Mouse (Mus musculus) kidney, adult 9 months (tissue): ENCODE data around the gene Anxa5.

ENCODE experiments used
- DNase-seq: peaks from one replicate; pipeline ENCODE4 v3.0.0; 2022

Anxa5 gene

DNA sequence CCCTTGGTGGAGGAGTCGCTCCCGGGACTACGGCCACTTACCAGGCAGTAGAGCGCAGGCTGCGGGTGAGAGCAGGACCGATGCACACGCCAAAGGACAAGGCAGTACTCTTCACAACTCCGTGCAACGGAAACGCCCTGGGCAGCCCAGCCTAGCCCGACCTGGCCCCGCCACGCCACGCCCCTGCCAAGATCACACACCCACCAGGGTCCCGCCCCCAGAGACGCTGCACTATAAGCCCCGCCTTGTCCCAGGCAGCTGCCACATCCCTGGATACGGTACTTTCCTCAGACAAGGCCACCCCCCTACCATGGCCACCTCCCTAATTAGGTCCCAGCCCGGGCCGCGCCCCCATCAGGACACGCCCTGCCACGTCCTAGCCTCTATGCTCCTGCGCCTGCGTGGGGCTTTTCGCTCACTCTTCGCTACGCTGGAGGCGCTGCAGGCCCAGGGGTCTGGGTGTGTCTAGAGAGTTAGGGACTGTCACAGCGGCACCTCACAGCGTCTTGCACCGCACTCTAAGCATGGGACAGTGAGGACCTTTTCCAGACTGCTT lies at the start of gene Anxa5, which contains the start of gene 1810062G17Rik:
Anxa5 (minus strand) TSS at position 363 of the 556 bp plus-strand sequence.
1810062G17Rik (plus strand) TSS at position 406 of the 556 bp plus-strand sequence.
- peak; percentile 98 for DNase-seq

- no peak for DNase-seq
Measured at GRCm38 (mm10) chr3:36524466-36524865, 48.8 kb upstream of the Anxa5 start.

DNA sequence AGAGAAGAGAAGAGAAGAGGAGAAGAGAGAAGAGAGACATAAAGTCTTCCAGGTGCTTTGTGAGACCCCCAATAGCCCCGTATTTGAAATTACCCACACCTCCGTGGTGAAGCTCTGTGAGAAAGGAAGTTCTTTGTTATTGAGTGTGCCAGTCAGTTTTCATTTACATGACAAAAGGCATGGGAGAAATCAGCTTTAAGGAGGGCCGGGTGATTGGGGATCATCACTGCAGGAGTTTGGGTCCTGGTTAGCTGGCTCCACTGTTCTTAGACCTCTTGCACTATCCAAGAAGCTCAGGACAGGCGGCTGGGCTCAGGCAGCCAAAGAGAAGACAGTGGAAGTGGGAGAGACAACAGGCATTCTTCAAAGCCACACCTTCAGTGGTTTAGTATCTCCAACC lies 46.4 kb upstream of the Anxa5 start:
- DNase-seq: no peak

DNA sequence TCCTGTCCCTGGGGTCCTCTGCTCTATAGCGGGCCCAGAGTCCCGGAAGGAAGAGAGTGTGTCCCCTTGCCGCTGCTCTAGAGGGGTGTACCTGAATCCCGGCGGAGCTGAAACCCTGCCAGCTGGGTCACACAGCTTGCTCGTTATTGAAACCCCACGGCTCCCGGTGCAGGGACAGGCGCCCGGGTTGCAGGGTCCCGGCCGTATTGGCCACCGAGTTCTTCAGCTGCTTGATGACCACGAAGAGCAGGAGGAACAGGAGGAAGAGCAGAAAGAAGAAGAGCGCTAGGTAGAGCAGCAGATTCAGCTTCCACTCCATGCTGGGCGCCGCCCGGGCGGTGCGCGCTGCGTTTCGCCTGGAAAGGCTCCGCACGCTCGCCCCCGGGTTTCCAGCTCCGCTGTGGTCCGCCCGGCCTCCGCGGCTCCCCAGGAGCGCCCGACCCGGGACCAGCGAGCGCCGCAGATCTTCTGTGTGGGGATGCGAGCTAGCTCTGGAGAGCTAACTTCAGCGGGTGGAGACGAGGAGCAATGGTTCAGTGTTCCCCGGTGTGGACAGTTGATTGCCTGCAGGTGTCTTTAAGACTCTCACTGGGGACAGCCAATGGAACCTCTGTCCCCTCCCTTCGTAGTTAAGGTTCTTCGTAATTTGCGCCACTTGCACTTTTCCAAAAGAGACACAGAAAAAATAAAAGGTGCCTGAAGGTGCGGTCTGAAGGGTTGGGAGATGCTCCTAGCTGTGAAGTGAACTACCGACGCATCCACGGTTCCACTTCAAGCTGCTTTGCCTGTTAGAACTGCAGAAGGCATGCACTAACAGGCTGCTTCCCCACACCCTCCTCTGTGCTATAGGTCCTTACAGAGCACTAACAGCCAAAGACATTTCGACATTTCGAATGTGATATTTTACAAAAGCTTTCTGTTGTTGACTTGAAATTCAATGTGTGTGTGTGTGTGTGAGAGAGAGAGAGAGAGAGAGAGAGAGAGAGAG lies 45.7 kb upstream of the Anxa5 start, which contains the start of gene Gm11549:
Gm11549 (minus strand) TSS at position 741 of the 988 bp plus-strand sequence.
- no peak for DNase-seq

DNA sequence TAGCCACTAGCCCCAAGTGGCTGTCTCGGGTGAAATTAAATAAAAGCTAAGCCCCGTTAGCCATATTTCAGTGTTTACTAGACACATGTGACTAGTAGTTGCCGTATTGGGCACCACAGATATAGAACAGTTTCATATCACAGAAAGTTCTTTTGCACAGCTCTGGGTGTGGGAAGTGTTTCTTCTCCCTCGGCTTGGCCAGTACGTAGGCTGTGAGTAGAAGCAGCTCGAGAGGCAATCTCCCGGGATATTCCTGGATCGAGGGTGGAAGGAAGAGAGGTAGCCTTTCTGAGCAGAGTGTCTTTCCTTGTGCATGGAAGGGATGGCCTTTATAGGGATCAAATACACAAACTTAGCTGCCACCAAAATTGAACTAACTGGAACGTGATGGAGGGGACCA lies 40.5 kb upstream of the Anxa5 start:
- no peak for DNase-seq

GRCm38 (mm10) chr3:36511491-36511890 lies 35.8 kb upstream of the Anxa5 start:
- no peak for DNase-seq

GRCm38 (mm10) chr3:36505809-36506735 lies 30.4 kb upstream of the Anxa5 start:
- DNase-seq: no peak

GRCm38 (mm10) chr3:36505306-36505705 lies 29.6 kb upstream of the Anxa5 start:
- DNase-seq: no peak

GRCm38 (mm10) chr3:36501546-36501945 lies 25.9 kb upstream of the Anxa5 start:
- DNase-seq: no peak

DNA sequence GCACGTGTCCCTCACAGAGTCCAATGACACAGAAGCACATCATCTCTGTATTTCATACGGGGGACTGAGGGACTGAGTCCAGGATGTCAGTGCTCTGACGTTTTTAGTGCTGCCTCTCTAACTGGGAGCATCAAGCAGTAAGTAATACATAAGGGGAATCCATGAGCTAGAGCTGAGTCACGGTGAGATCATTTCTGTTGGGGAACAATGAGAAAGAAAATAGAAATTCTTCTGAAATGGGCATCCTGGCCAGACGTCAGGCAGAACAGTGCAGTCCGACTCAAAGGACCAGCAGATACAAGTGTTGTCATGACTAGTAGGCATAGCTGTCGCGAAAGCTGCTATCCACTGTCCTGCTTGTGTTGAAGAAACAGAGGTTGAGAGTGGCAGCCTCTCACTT lies 25.3 kb upstream of the Anxa5 start:
- DNase-seq: no peak

DNA sequence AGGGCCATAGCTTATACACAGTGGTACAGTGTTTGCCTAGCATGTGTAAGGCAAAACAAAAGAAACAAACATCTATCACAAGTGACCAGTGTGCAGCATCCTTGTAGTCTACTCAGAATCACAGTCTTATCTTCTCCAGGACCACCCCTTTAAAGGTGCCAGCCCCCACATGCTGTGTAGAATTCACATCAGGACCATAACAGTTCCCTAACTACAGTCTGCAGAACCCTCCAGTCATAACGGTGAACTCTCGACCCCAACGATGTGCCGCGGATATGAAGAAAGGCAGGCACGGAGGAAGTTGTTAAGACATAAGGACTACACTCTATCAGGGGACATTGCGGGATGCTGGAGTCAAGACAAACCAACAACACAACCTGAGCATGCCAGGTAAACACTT lies 23.7 kb upstream of the Anxa5 start:
- no peak for DNase-seq

DNA sequence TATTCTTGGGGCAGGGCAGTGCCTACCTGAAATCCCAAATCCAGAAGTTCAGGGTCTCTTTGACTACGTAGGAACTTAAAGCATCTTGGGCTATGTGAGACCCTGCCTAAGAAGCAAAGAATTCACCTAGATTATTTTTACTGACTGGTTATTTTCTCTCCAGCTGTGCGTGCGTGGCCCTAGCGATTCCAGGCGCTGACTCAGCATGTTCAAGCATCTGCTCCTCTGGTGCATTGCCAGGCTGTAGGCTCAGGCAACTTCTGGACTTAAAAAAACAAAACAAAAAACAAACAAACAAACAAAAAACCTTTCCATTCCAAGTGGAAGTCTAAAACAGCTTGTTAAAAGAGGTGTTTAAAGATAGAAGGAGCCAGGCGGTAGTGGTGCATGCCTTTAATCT lies 22.5 kb upstream of the Anxa5 start:
- DNase-seq: no peak

DNA sequence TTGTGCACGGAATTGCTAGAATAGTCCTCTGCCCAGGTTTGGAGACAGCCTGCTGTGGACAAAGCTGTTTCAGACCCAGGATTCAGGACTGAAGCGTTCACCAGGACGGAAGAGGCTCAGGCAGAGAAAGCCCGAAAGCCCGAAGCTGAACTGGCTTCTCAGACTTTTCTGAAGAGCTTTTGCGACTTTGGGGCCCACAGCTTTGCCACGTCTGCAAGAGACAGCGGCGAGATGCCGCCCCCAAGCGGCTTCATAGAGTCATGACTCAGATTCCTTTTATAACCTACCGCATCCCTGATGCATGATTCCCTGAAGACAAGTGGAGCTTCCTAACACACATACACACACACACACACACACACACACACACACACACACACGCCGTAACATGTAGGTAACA lies 21.1 kb upstream of the Anxa5 start:
- peak; percentile 52 for DNase-seq

DNA sequence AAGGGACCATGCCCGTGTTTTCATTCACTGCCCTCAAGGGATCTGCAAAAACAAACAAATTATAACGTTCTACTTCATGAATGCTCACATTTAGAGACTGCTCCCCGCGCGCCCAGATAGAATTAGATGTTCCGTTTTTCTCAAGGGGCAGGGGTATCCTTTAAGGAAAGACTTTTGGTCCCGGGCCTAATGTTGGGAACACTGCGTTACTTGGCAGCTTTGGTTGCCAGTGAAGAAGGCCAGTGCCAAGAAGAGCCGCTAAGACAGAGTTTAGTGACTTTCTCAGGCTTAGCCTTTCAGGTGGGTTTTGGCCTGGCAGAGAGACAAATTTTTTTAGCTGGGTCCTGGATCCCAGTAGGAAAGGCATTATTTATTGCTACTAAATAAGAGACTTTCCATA lies 20.6 kb upstream of the Anxa5 start:
- no peak for DNase-seq

DNA sequence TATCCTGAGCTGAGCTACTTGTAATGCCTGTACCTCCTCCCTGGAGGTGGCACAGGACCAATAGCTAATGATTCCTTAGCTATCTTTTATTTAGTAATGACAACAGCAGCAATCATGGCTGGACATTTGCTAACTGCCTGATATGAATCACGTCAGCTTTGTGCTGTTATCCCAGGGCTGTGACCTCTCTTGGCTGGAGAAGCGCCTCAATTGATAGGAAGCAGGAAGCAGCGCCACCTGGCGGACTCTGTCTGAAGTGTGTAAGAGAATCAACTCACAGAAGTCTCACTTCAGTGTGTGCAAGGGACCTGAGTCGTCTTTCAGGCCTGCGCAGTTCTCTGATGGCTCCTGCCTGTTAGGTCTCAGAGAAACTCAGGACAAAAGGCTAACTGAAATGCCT lies 19.7 kb upstream of the Anxa5 start:
- DNase-seq: peak; percentile 87

GRCm38 (mm10) chr3:36494613-36495012 lies 18.9 kb upstream of the Anxa5 start:
- DNase-seq: no peak

- no peak for DNase-seq
Measured at GRCm38 (mm10) chr3:36493641-36494283, 18.1 kb upstream of the Anxa5 start.

- no peak for DNase-seq
Measured at GRCm38 (mm10) chr3:36492716-36493391, 17.2 kb upstream of the Anxa5 start.

DNA sequence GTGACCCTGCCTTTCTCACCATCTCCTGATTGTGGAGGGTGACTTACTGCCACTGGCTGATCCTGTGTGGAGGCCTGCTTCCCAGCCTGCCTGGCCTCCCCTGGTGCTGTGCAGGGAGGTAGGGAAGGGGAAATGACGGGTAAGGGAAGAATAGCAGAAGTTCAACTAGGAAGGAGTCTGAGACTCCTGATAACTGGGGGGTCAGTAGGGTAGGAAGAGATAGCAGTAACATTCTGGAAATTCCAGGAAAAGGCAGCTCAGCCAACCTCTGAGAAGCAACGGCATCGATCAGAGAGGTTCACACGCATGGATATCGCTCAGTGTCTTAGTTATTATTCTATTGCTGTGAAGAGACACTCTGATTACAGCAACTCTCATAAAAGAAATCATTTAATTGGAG lies 15.8 kb upstream of the Anxa5 start:
- no peak for DNase-seq

GRCm38 (mm10) chr3:36489590-36489910 lies 13.9 kb upstream of the Anxa5 start:
- DNase-seq: no peak

- DNase-seq: no peak
Measured at GRCm38 (mm10) chr3:36488899-36489589, 13.3 kb upstream of the Anxa5 start.
